ENCODE assay signal across 9 mouse cellular contexts in genomic region chr1:187031796-187032195, GRCm38 (mm10).
DNase-seq lines count a peak whose midpoint lies in the region; ATAC-seq lines count a peak whose summit lies in the region.
"Had no signal": no experiment of that assay in that cellular context is flagged by ENCODE, and none has a peak within 500 bp of the region (broad histone marks: within the 10 kb centered on the region; RNA-seq: fewer than 3 reads in every experiment).

No protein-coding gene starts in this region.

- H3K9me3 ChIP-seq in kidney, embryonic 15.5 days (replicated peaks): no peaks in the 10 kb centered on the region
- no peaks in the 10 kb centered on the region for H3K9me3 ChIP-seq in lung, embryonic 15.5 days

- no peak overlapping the region for H3K9ac ChIP-seq in kidney, embryonic 15.5 days
- no peak overlapping the region for H3K9ac ChIP-seq in lung, embryonic 15.5 days

- no peaks in the 10 kb centered on the region for H3K27me3 ChIP-seq in kidney, embryonic 15.5 days
- H3K27me3 ChIP-seq in lung, embryonic 15.5 days: no peaks in the 10 kb centered on the region

- WGBS in kidney, embryonic 15.5 days: 36% methylated on average over 6 of the region's 6 CpGs
- 32% methylated on average over 6 of the region's 6 CpGs for WGBS in lung, embryonic 15.5 days

- H3K4me1 ChIP-seq in kidney, embryonic 15.5 days: no peaks in the 10 kb centered on the region
- H3K4me1 ChIP-seq in lung, embryonic 15.5 days: no peaks in the 10 kb centered on the region

- no peak overlapping the region for H3K27ac ChIP-seq in kidney, embryonic 15.5 days
- no peak overlapping the region for H3K27ac ChIP-seq in lung, embryonic 15.5 days
- H3K27ac ChIP-seq: macrophage had no signal

- DNase-seq in frontal cortex, adult 2 months (ENCODE audit: extremely low spot score in 1 of 2, low spot score in 1 of 2): peak; percentile 18 to 84
- no peak for DNase-seq in frontal cortex, postnatal 25 days (ENCODE audit: low spot score in 2 of 2)
- DNase-seq in thymus, postnatal 14 days: peak; percentile 11
- DNase-seq in thymus, postnatal 25 days: no peak
- DNase-seq in embryo, embryonic 11 days: peak; percentile 71
- no peak for DNase-seq in spleen, postnatal 36 days (ENCODE audit: low spot score in 2 of 2)

- H3K4me2 ChIP-seq in kidney, embryonic 15.5 days: no peak overlapping the region
- no peak overlapping the region for H3K4me2 ChIP-seq in lung, embryonic 15.5 days

- H3K4me3 ChIP-seq in kidney, embryonic 15.5 days (replicated peaks): no peak overlapping the region
- no peak overlapping the region for H3K4me3 ChIP-seq in lung, embryonic 15.5 days

- no peaks in the 10 kb centered on the region for H3K36me3 ChIP-seq in kidney, embryonic 15.5 days
- no peaks in the 10 kb centered on the region for H3K36me3 ChIP-seq in lung, embryonic 15.5 days

- ATAC-seq in kidney, embryonic 15.5 days (replicated peaks; ENCODE audit: low FRiP score): peak; percentile 54; the same call in 1 of the 2 replicates
- ATAC-seq in lung, embryonic 15.5 days (ENCODE audit: borderline replicate concordance, extremely low read depth, low FRiP score, low TSS enrichment): peak; percentile 35; the same call in 1 of the 2 replicates

Comparison
In these comparisons a context has a peak if more than half of its experiments do, and no peak if none do; other contexts are left out.
1. DNase-seq: peak in frontal cortex, adult 2 months (2 of 2), thymus, postnatal 14 days (single experiment) and embryo, embryonic 11 days (single experiment); none in frontal cortex, postnatal 25 days (0 of 2), thymus, postnatal 25 days (single experiment) and spleen, postnatal 36 days (0 of 2).